Mouse (Mus musculus) small intestine, adult 2 months (tissue): ENCODE results near the gene Dync2li1. TPM values are rescaled to one million over a fixed set of nuclear protein-coding genes. Genes with fewer than 3 reads are reported as not detected.

Experiments used
- H3K27ac ChIP-seq: fragments of 200-500 bp; 2 replicates; pipeline ENCODE4 v1.5.1; 2012; ENCODE audit warnings: low read depth, low read length, control low read depth, inconsistent platforms; ENCODE audit not compliant: insufficient read depth
- H3K27me3 ChIP-seq: fragments of 200-500 bp; 2 replicates; pipeline ENCODE4 v1.6.1; 2012; ENCODE audit warnings: mild to moderate bottlenecking, moderate library complexity, low read length, inconsistent platforms; ENCODE audit not compliant: control insufficient read depth, insufficient read depth
- H3K36me3 ChIP-seq: fragments of 200-500 bp; 2 replicates; pipeline ENCODE4 v1.6.1; 2012; ENCODE audit warnings: mild to moderate bottlenecking, low read length, control low read depth, inconsistent platforms; ENCODE audit not compliant: control insufficient read depth, insufficient read depth
- H3K4me1 ChIP-seq: fragments of 200-500 bp; 2 replicates; pipeline ENCODE4 v1.6.1; 2012; ENCODE audit warnings: low read length, inconsistent platforms, mixed read lengths; ENCODE audit not compliant: control insufficient read depth, insufficient read depth, insufficient read length
- H3K4me3 ChIP-seq: fragments of 200-500 bp; 2 replicates; pipeline ENCODE4 v1.5.1; 2012; ENCODE audit warnings: low read depth, mild to moderate bottlenecking, control low read depth, inconsistent platforms, low read length, moderate library complexity
- CTCF ChIP-seq: fragments of 200-500 bp; IDR thresholded peaks from 2 replicates; pipeline ENCODE4 v1.5.1; 2012; ENCODE audit warnings: low read depth, mild to moderate bottlenecking, control low read depth, inconsistent platforms, low read length, moderate library complexity, mixed read lengths; ENCODE audit not compliant: insufficient replicate concordance, insufficient read length; ENCODE audit errors: extremely low read depth
- POLR2A ChIP-seq: fragments of 200-500 bp; IDR thresholded peaks from 2 replicates; pipeline ENCODE4 v1.6.1; 2012; ENCODE audit warnings: low read depth, mild to moderate bottlenecking, control low read depth, inconsistent platforms, low read length, moderate library complexity
- WGBS: fragments of 180-500 bp; shearing (Covaris S2); methylation state at CpG from one replicate; pipeline ENCODE4 v1.1.7; 2018; 5-methylcytosine and 5-hydroxymethylcytosine counted together
- polyA plus RNA-seq: library from polyadenylated mRNA; depleted of rRNA; stranded (reverse); fragments of >200 nt; gene quantifications from 2 replicates; pipeline ENCODE4 v1.2.3, GENCODE M21; 2012

Gene Dync2li1
- polyA plus RNA-seq, 1 experiment, result 0.24 TPM

GRCm38 (mm10) chr17:84600051-84600983 lies 26.0 kb upstream of the Dync2li1 start:
- H3K27ac ChIP-seq, result no peak overlapping the region
- peaks cover 4% of the 10 kb centered on the region; the same call in 1 of the 2 replicates for H3K4me1 ChIP-seq
- no peaks in the 10 kb centered on the region; the same call in 1 of the 2 replicates for H3K36me3 ChIP-seq
- 69% methylated on average over 9 of the region's 9 CpGs for WGBS
- H3K27me3 ChIP-seq, result no peaks in the 10 kb centered on the region
- TF ChIP-seq POLR2A, result no peak
- H3K4me3 ChIP-seq, result no peak overlapping the region

- no peak overlapping the region for H3K4me3 ChIP-seq
- TF ChIP-seq CTCF (no peak), POLR2A (no peak)
- WGBS, result 94% methylated on average over 5 of the region's 5 CpGs
- no peaks in the 10 kb centered on the region for H3K27me3 ChIP-seq
- H3K4me1 ChIP-seq, result peaks cover 2% of the 10 kb centered on the region; the same call in 1 of the 2 replicates
- H3K27ac ChIP-seq, result no peak overlapping the region
- H3K36me3 ChIP-seq, result no peaks in the 10 kb centered on the region; the same call in 1 of the 2 replicates
Observed at GRCm38 (mm10) chr17:84601805-84602204, 24.5 kb upstream of the Dync2li1 start.

GRCm38 (mm10) chr17:84603202-84603627 lies 23.1 kb upstream of the Dync2li1 start:
- no peaks in the 10 kb centered on the region for H3K27me3 ChIP-seq
- H3K4me3 ChIP-seq, result no peak overlapping the region
- H3K4me1 ChIP-seq, result peaks cover 2% of the 10 kb centered on the region; the same call in 1 of the 2 replicates
- H3K36me3 ChIP-seq, result no peaks in the 10 kb centered on the region; the same call in 1 of the 2 replicates
- TF ChIP-seq CTCF, result no peak
- TF ChIP-seq POLR2A, result no peak
- WGBS, result 23% methylated on average over 9 of the region's 9 CpGs
- H3K27ac ChIP-seq, result no peak overlapping the region

- TF ChIP-seq POLR2A, result no peak
- TF ChIP-seq CTCF, result no peak
- Histone ChIP-seq H3K4me1 (peaks cover 2% of the 10 kb centered on the region; the same call in 1 of the 2 replicates), H3K27ac (no peak overlapping the region), H3K27me3 (no peaks in the 10 kb centered on the region), H3K36me3 (no peaks in the 10 kb centered on the region; the same call in 1 of the 2 replicates), H3K4me3 (no peak overlapping the region)
- WGBS, result 77% methylated on average over 10 of the region's 10 CpGs
Observed at GRCm38 (mm10) chr17:84603709-84604420, 22.4 kb upstream of the Dync2li1 start.

GRCm38 (mm10) chr17:84606976-84607375 lies 19.3 kb upstream of the Dync2li1 start:
- Histone ChIP-seq H3K4me3 (no peak overlapping the region), H3K36me3 (no peaks in the 10 kb centered on the region; the same call in 1 of the 2 replicates), H3K27me3 (no peaks in the 10 kb centered on the region), H3K27ac (no peak overlapping the region), H3K4me1 (peaks cover 2% of the 10 kb centered on the region; the same call in 1 of the 2 replicates)
- 70% methylated on average over 13 of the region's 13 CpGs for WGBS
- no peak for TF ChIP-seq POLR2A

- 54% methylated on average over 5 of the region's 5 CpGs for WGBS
- H3K27ac ChIP-seq, result no peak overlapping the region
Observed at GRCm38 (mm10) chr17:84607617-84608016, 18.7 kb upstream of the Dync2li1 start.

GRCm38 (mm10) chr17:84608606-84609005 lies 17.7 kb upstream of the Dync2li1 start:
- 80% methylated on average over 4 of the region's 4 CpGs for WGBS

More at GRCm38 (mm10) chr17:84607617-84608016, 18.7 kb upstream of the Dync2li1 start:
- Histone ChIP-seq H3K27me3 (no peaks in the 10 kb centered on the region), H3K4me3 (no peak overlapping the region), H3K4me1 (peaks cover 2% of the 10 kb centered on the region; the same call in 1 of the 2 replicates), H3K36me3 (no peaks in the 10 kb centered on the region; the same call in 1 of the 2 replicates)
- TF ChIP-seq CTCF, result no peak

More at GRCm38 (mm10) chr17:84608606-84609005, 17.7 kb upstream of the Dync2li1 start:
- TF ChIP-seq POLR2A (no peak), CTCF (no peak)
- H3K27ac ChIP-seq, result no peak overlapping the region
- no peaks in the 10 kb centered on the region for H3K27me3 ChIP-seq
- H3K4me1 ChIP-seq, result peaks cover under 1% of the 10 kb centered on the region; the same call in 1 of the 2 replicates
- H3K4me3 ChIP-seq, result no peak overlapping the region
- no peaks in the 10 kb centered on the region; the same call in 1 of the 2 replicates for H3K36me3 ChIP-seq
